Mouse (Mus musculus): ENCODE data around the gene Cep78. TPM values are rescaled to one million over a fixed set of nuclear protein-coding genes. Genes with fewer than 3 reads are reported as not detected.

Cep78 gene
- polyA plus RNA-seq, 1 experiment from 2014 or later = 27.2 TPM

DNA sequence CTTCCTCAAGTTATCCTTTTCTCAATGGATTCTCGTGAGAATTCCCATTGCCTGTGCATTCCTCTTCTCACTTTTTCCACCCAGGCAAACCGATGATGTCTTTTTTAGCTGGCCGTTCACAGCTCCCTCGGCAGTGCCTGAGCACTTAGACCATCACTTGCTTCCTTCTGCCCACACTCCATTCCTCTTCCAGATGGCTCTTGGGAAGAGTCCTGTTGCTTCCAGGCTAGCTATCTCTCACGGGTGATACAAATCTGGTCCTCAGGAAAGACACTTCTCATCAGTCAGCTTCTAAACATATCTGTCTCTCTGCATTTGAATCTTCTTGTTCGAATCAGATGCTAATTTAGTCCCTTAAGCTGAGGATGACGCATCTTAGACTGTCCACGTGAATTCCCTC lies 22.3 kb upstream of the Cep78 start:
- no peak for ATAC-seq (replicated peaks; ENCODE audit: low FRiP score)
- WGBS = 85% methylated on average over 8 of the region's 8 CpGs

DNA sequence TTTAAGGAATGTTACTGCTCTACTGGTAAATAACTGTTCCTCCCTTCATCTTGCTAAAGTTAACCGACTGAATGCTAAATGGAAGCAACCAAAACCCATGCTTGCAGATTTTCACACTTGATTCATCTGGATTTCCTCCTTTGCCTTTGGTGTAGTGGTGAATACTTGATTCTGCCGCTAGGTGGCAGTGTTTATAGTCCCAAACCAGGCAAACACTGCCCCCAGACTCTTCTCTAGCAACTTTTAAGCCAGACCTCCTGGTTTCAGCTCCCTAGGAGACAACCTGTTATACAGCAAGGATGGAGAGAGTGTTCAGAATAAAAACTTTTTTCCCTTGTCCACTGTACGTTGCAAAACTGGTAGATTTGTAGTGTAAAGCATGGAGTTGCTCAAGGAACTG lies 13.4 kb upstream of the Cep78 start:
- no peaks in the 10 kb centered on the region for H3K27me3 ChIP-seq
- no peak for ATAC-seq (replicated peaks; ENCODE audit: low FRiP score)
- H3K9ac ChIP-seq = no peak overlapping the region
- under 1% methylated on average over 3 of the region's 3 CpGs for WGBS
- H3K9me3 ChIP-seq (replicated peaks) = no peaks in the 10 kb centered on the region
- no peaks in the 10 kb centered on the region for H3K36me3 ChIP-seq
- H3K27ac ChIP-seq = no peak overlapping the region
- no peak overlapping the region for H3K4me3 ChIP-seq (replicated peaks)
- H3K4me1 ChIP-seq = 0 out of 2 replicates have a peak, but pooled peaks cover 6% of the 10 kb centered on the region
- no peak overlapping the region for H3K4me2 ChIP-seq

More for the DNA sequence above, 22.3 kb upstream of the Cep78 start:
- no peaks in the 10 kb centered on the region for H3K36me3 ChIP-seq
- H3K9me3 ChIP-seq (replicated peaks) = no peaks in the 10 kb centered on the region
- H3K4me2 ChIP-seq = no peak overlapping the region
- H3K4me1 ChIP-seq = no peaks in the 10 kb centered on the region
- no peak overlapping the region for H3K27ac ChIP-seq
- H3K4me3 ChIP-seq (replicated peaks) = no peak overlapping the region
- no peak overlapping the region for H3K9ac ChIP-seq
- no peaks in the 10 kb centered on the region for H3K27me3 ChIP-seq

DNA sequence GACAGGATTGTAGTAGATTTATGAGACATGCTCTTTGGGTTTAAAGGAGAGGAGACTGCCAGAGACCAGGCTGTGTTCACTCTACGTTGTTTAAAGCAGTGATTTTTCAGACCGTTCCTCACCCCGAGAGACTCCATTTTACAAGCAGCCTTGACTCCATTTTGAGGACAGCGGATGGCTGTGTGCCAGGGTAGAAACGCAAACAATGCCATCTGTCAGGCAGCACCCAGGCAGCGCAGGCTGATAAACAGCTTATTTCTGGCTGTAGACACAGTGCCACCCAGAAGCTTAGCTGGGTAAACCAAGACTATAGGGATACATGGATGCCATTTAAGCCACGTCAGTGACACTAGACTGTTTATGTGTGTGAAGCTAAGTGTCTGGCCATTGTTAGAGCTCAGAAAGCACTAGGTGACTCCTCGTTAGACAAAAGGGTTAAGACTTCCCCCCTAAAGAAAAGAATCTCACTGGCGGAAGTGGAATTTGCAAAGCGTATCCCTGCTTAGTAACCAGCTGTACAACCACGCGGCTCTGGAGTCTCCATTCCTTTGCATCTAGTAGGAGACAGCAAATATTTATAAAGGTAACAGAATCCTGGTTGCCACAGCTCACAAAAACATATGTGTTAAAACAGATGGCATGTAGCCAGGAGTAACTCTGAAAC lies 12.2 kb upstream of the Cep78 start:
- no peaks in the 10 kb centered on the region for H3K27me3 ChIP-seq
- no peak for ATAC-seq (replicated peaks; ENCODE audit: low FRiP score)
- no peak overlapping the region for H3K9ac ChIP-seq
- H3K4me3 ChIP-seq (replicated peaks) = no peak overlapping the region
- H3K9me3 ChIP-seq (replicated peaks) = no peaks in the 10 kb centered on the region
- peak overlapping the region; percentile 36 for H3K4me2 ChIP-seq
- WGBS = 53% methylated on average over 12 of the region's 12 CpGs
- H3K27ac ChIP-seq = no peak overlapping the region
- 0 out of 2 replicates have a peak, but pooled peaks cover 6% of the 10 kb centered on the region for H3K4me1 ChIP-seq
- no peaks in the 10 kb centered on the region for H3K36me3 ChIP-seq

- 96% methylated on average over 1 of the region's 1 CpGs for WGBS
- H3K4me1 ChIP-seq = 0 out of 2 replicates have a peak, but pooled peaks cover 3% of the 10 kb centered on the region
- no peaks in the 10 kb centered on the region for H3K36me3 ChIP-seq
- H3K27me3 ChIP-seq = no peaks in the 10 kb centered on the region
- no peak overlapping the region for H3K27ac ChIP-seq
- no peak overlapping the region for H3K4me3 ChIP-seq (replicated peaks)
- no peaks in the 10 kb centered on the region for H3K9me3 ChIP-seq (replicated peaks)
- no peak overlapping the region for H3K9ac ChIP-seq
- no peak overlapping the region for H3K4me2 ChIP-seq
- ATAC-seq (replicated peaks; ENCODE audit: low FRiP score) = no peak
Observed at GRCm38 (mm10) chr19:15990102-15990501, 5.3 kb upstream of the Cep78 start.

DNA sequence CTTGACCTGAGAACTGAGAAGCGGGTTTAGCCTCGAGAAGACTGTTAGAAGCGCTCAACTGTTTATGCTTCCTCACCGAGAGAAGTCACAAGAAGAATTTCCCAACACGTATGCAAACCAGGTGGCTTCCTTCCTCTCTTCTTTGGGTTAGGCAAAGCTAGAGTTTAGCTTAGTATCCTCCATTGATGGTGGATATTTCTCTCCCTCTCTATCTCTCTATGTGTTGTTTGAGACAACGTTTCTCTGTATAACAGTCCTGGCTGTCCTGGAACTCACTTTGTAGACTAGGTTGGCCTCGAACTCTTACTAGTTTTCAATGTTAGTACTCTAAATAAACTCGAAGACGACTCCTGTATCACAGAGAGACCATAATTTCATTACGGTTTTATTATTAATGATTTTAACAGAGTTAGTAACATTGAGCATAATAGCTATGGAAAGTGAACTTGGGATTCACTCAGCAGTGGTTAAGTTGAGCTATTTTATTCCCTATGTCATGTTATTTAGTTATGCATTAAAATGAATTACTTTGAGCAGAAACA lies 454 bp upstream of the Cep78 start:
- Histone ChIP-seq H3K4me3 (replicated peaks) (peak overlapping the region; percentile 78), H3K36me3 (0 out of 2 replicates have a peak, but pooled peaks cover 2% of the 10 kb centered on the region), H3K27ac (no peak overlapping the region), H3K9me3 (replicated peaks) (no peaks in the 10 kb centered on the region), H3K4me1 (peaks cover 18% of the 10 kb centered on the region), H3K4me2 (peak overlapping the region; percentile 85), H3K27me3 (no peaks in the 10 kb centered on the region), H3K9ac (peak overlapping the region; percentile 77)
- no peak for ATAC-seq (replicated peaks; ENCODE audit: low FRiP score)
- 29% methylated on average over 10 of the region's 10 CpGs for WGBS

DNA sequence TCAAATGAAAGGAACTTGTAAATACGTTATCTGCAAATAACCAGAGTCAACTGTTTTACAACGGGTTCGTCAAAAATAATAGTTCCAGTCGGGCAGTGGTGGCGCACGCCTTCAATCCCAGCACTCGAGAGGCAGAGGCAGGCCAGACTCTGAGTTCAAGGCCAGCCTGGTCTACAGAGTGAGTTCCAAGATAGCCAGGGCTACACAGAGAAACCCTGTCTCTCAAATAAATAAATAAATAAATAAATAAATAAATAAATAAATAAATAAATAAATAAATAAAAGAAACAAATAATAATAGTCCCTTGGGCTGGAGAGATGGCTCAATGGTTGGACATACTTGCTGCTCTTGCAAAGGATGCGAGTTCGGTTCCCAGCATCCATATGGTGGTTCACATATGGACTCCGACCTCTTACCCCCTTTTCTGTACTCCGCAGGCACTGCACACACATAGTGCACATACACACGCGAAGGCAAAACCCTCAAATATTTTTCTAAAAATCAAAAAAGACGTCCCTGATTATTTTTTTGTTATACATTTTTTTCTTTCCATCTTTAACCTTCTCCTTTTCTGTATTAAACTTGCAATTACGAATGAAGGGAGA lies 947 bp downstream of the Cep78 start:
- no peaks in the 10 kb centered on the region for H3K9me3 ChIP-seq (replicated peaks)
- peaks cover 18% of the 10 kb centered on the region for H3K4me1 ChIP-seq
- peak overlapping the region; percentile 86; the same call in 1 of the 2 replicates for H3K27ac ChIP-seq
- H3K36me3 ChIP-seq = peaks cover 10% of the 10 kb centered on the region; the same call in 1 of the 2 replicates
- ATAC-seq (replicated peaks; ENCODE audit: low FRiP score) = no peak
- peak overlapping the region; percentile 77 for H3K9ac ChIP-seq
- H3K27me3 ChIP-seq = no peaks in the 10 kb centered on the region
- 54% methylated on average over 15 of the region's 15 CpGs for WGBS
- H3K4me2 ChIP-seq = peak overlapping the region; percentile 85
- H3K4me3 ChIP-seq (replicated peaks) = peak overlapping the region; percentile 78

GRCm38 (mm10) chr19:15982926-15983738 lies 1.7 kb downstream of the Cep78 start:
- no peak for ATAC-seq (replicated peaks; ENCODE audit: low FRiP score)
- H3K4me2 ChIP-seq = peak overlapping the region; percentile 85; the same call in 1 of the 2 replicates

DNA sequence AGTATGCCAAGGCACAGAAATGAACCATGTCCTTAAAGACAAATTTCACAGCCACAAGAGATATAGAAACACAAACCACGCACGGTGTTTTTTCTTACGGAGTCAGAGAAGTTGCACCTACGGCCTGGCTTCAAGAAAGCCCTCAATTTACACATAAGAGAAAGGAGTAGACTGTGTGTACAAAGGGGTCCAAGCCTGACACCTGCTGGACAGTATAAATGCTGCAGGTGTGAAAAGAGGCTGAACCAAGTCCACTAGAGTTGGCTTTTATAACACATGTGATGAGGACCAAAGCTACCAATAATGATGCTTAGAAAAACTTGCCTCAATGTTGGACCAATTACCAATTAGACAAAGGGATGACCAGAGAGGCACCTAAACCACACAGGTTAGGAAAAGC lies 2.9 kb downstream of the Cep78 start:
- H3K4me3 ChIP-seq (replicated peaks) = no peak overlapping the region
- peaks cover 27% of the 10 kb centered on the region for H3K36me3 ChIP-seq
- 43% methylated on average over 4 of the region's 4 CpGs for WGBS
- no peaks in the 10 kb centered on the region for H3K27me3 ChIP-seq
- 0 out of 2 replicates have a peak, but pooled peaks have one; percentile 26 for ATAC-seq (replicated peaks; ENCODE audit: low FRiP score)
- peaks cover 18% of the 10 kb centered on the region for H3K4me1 ChIP-seq
- no peak overlapping the region for H3K9ac ChIP-seq
- no peaks in the 10 kb centered on the region for H3K9me3 ChIP-seq (replicated peaks)
- H3K27ac ChIP-seq = no peak overlapping the region
- no peak overlapping the region for H3K4me2 ChIP-seq

More at GRCm38 (mm10) chr19:15982926-15983738, 1.7 kb downstream of the Cep78 start:
- peaks cover 18% of the 10 kb centered on the region for H3K4me1 ChIP-seq
- H3K9me3 ChIP-seq (replicated peaks) = no peaks in the 10 kb centered on the region
- peaks cover 16% of the 10 kb centered on the region; the same call in 1 of the 2 replicates for H3K36me3 ChIP-seq
- no peak overlapping the region for H3K9ac ChIP-seq
- H3K27ac ChIP-seq = no peak overlapping the region
- H3K27me3 ChIP-seq = no peaks in the 10 kb centered on the region
- WGBS = 56% methylated on average over 9 of the region's 10 CpGs
- H3K4me3 ChIP-seq (replicated peaks) = peak overlapping the region; percentile 78; the same call in 1 of the 2 replicates

DNA sequence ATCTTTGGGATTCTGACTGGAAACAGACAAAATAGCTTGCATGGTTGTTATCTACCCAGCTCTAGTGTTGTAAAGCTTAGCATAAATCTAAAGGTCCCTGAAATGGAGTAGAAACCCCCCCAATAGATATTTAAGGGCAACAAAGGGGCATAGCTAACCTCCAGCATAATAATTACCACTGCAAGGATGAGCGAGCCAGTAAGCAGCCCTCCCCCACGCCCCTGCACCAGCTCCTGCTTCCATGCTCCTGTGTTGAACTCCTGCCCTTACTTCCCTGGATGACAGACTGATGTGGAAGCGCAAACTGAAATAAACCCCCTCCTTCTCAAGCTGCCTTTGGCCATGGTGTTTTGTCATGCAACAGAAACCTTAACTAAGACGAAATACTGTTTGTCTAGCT lies 11.4 kb downstream of the Cep78 start:
- no peaks in the 10 kb centered on the region for H3K9me3 ChIP-seq (replicated peaks)
- no peak overlapping the region for H3K4me3 ChIP-seq (replicated peaks)
- no peak overlapping the region for H3K4me2 ChIP-seq
- H3K9ac ChIP-seq = no peak overlapping the region
- H3K36me3 ChIP-seq = peaks cover 87% of the 10 kb centered on the region
- no peaks in the 10 kb centered on the region for H3K27me3 ChIP-seq
- peak; percentile 69; the same call in 1 of the 2 replicates for ATAC-seq (replicated peaks; ENCODE audit: low FRiP score)
- no peak overlapping the region for H3K27ac ChIP-seq
- WGBS = 30% methylated on average over 4 of the region's 4 CpGs
- H3K4me1 ChIP-seq = peaks cover 10% of the 10 kb centered on the region; the same call in 1 of the 2 replicates

GRCm38 (mm10) chr19:15965082-15965481 lies 19.7 kb downstream of the Cep78 start:
- Histone ChIP-seq H3K27ac (no peak overlapping the region), H3K4me3 (replicated peaks) (no peak overlapping the region), H3K27me3 (no peaks in the 10 kb centered on the region), H3K4me2 (no peak overlapping the region), H3K36me3 (peaks cover 74% of the 10 kb centered on the region), H3K4me1 (no peaks in the 10 kb centered on the region), H3K9me3 (replicated peaks) (no peaks in the 10 kb centered on the region), H3K9ac (no peak overlapping the region)
- 59% methylated on average over 3 of the region's 3 CpGs for WGBS
- ATAC-seq (replicated peaks; ENCODE audit: low FRiP score) = no peak

DNA sequence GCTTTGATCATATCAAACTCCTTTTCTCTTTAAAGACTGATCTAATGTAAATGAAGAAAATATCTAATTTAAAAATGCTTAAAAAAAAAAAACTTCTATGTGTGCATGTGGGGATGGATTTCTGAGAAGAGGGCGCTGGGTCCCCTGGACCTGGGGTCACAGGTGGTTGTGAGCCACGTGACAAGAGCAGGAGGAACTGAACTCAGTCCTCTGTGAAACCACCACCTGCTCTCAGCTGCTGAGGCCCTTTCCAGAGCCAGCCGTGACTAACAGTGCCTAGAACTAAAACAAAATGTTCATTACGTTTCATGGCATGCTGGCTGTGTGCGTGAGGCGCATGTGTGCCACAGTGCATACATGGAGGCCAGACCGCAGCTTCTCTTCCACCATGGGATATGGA lies 20.3 kb downstream of the Cep78 start:
- peaks cover 74% of the 10 kb centered on the region for H3K36me3 ChIP-seq
- 93% methylated on average over 7 of the region's 7 CpGs for WGBS
- H3K4me1 ChIP-seq = no peaks in the 10 kb centered on the region
- H3K27ac ChIP-seq = no peak overlapping the region
- no peaks in the 10 kb centered on the region for H3K9me3 ChIP-seq (replicated peaks)
- H3K4me2 ChIP-seq = no peak overlapping the region
- H3K4me3 ChIP-seq (replicated peaks) = no peak overlapping the region
- H3K27me3 ChIP-seq = no peaks in the 10 kb centered on the region
- no peak for ATAC-seq (replicated peaks; ENCODE audit: low FRiP score)
- no peak overlapping the region for H3K9ac ChIP-seq

All from kidney, embryonic 15.5 days (tissue).